Mouse (Mus musculus): ENCODE measurements around the gene Sprr1a. TPM values are rescaled to one million over a fixed set of nuclear protein-coding genes. Genes with fewer than 3 reads are reported as not detected.
"Not testable (repeated sequence)": the region's sequence is repeated elsewhere in the genome, so short reads cannot be mapped to it uniquely, and the experiment has no call there.

The Sprr1a gene
- polyA plus RNA-seq (2016; fragmentation: Nextera tagmentation; extraction: Ambion mirVana), result not detected in 2 replicates

DNA sequence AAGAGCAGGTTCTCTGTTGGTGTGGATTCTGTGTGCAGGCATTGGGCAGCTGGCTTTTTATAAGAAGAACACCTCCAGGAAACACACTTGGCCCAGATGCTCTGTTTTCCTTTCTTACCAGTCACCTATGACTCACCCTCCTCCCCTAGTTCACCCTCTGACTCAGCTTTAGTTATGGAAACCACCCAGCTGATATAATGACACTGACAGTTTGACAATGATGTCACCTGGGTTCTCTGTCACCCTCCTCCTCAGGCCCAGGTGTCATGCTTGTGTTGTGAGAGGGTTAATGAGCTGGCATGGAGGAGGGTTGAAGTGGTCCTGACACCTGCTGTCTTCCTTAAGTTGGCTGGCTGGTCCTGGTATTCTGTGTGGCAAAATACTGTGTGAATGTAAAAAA is at the start of gene Sprr1a:
Gene Sprr1a, minus strand, starts transcription at position 33 of the 400 bp plus-strand sequence.
- Histone ChIP-seq H3K9me3 (no peaks in the 10 kb centered on the region), H3K36me3 (replicated peaks) (no peaks in the 10 kb centered on the region), H3K27me3 (replicated peaks; ENCODE audit: low read depth, poor library complexity, severe bottlenecking) (no peaks in the 10 kb centered on the region), H3K27ac (replicated peaks) (no peak within 1 kb of the TSS), H3K4me1 (no peaks in the 10 kb centered on the region), H3K4me3 (no peak within 1 kb of the TSS)
- no peak for DNase-seq (ENCODE audit: low spot score)

DNA sequence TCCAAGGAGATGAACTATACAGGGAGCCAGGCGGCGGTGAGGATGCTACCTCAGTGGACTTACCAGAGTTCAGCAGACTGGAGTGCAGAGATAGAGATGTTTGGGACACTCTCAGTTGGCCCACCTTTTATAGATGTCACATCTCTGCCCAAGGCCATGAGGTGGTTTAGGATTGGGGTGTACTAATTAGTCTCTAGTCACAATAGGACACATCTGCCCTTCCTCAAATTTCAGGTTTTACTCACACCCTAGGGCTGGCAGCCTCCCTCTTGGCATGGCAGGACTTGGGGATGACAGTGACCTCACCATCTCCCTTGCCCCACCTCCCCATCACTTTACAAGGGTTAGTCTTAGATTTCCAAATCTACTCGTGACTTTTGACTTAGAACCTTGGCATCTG is 48.7 kb upstream of the Sprr1a start, which contains the start of gene 2310046K23Rik:
Gene 2310046K23Rik, minus strand, starts transcription at position 101 of the 400 bp plus-strand sequence.
- no peak for DNase-seq (ENCODE audit: low spot score)
- Histone ChIP-seq H3K9me3 (no peaks in the 10 kb centered on the region), H3K36me3 (replicated peaks) (no peaks in the 10 kb centered on the region), H3K27ac (replicated peaks) (no peak within 1 kb of the TSS), H3K27me3 (replicated peaks; ENCODE audit: low read depth, poor library complexity, severe bottlenecking) (no peaks in the 10 kb centered on the region), H3K4me3 (no peak within 1 kb of the TSS), H3K4me1 (no peaks in the 10 kb centered on the region)
- WGBS, result 91% methylated on average over 3 of the region's 3 CpGs

DNA sequence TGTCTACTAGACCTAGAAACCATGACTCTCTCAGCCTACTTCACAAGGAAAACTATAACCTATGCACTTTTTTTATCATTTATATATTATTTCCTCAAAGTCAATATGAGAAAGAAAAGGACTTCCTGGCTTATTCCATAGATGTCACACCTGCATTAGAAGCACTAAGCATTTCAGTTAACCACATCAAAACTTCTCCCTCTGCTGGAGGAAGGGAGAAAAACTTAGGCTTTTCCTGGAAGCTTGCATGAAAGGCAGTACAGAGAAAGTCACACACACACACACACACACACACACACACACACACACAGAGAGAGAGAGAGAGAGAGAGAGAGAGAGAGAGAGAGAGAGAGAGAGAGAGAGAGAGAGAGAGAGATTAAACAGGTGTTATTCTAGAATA is 26.6 kb upstream of the Sprr1a start:
- no peak for DNase-seq (ENCODE audit: low spot score)
- H3K27me3 ChIP-seq (replicated peaks; ENCODE audit: low read depth, poor library complexity, severe bottlenecking), result no peaks in the 10 kb centered on the region
- no peak overlapping the region for H3K4me3 ChIP-seq
- no peak overlapping the region for H3K27ac ChIP-seq (replicated peaks)
- no peaks in the 10 kb centered on the region for H3K4me1 ChIP-seq
- H3K36me3 ChIP-seq (replicated peaks), result no peaks in the 10 kb centered on the region
- H3K9me3 ChIP-seq, result no peaks in the 10 kb centered on the region

DNA sequence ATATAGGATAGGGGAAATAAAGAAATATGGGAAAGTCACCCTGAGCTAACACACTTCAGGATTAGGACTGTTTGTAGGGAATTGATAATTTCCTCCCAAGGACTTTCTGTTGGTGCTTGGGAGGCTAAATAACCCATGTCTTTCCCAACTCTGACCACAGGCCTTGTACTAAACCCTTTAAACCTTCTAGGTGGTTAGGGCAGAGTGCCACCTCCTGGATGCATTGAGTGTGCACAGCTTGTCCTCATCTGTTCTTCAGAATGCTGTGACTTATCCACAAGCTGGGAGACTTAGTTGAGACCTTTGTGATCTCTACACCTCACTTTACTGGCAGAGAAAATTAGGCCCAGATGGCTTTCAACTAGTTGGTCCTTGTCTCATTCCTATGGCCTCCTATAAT is 25.1 kb upstream of the Sprr1a start:
- Histone ChIP-seq H3K4me1 (no peaks in the 10 kb centered on the region), H3K4me3 (no peak overlapping the region), H3K36me3 (replicated peaks) (no peaks in the 10 kb centered on the region), H3K27me3 (replicated peaks; ENCODE audit: low read depth, poor library complexity, severe bottlenecking) (no peaks in the 10 kb centered on the region), H3K9me3 (no peaks in the 10 kb centered on the region), H3K27ac (replicated peaks) (no peak overlapping the region)
- DNase-seq (ENCODE audit: low spot score), result peak; percentile 25

DNA sequence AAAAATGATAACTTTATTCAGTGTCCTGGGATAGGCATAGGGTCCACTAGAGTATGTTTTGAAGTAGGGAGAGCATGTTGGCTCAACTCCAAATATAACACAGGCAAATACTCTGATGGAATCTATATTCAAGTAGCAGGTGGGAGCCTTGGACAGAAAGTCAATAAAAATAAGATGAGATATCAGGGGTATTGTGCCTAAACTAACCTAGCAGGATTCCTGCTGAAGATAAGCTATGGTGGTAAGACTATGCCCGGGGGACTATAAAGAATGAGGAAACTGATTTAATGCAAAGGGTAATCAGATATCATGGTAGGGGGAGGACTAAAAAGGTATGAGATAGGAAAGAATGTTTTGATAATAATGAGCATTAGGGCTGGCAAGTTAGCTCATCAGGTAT is 22.5 kb upstream of the Sprr1a start:
- no peaks in the 10 kb centered on the region for H3K9me3 ChIP-seq
- WGBS, result 82% methylated on average over 1 of the region's 1 CpGs
- no peak overlapping the region for H3K4me3 ChIP-seq
- H3K36me3 ChIP-seq (replicated peaks), result no peaks in the 10 kb centered on the region
- DNase-seq (ENCODE audit: low spot score), result no peak
- no peaks in the 10 kb centered on the region for H3K4me1 ChIP-seq
- no peaks in the 10 kb centered on the region for H3K27me3 ChIP-seq (replicated peaks; ENCODE audit: low read depth, poor library complexity, severe bottlenecking)
- H3K27ac ChIP-seq (replicated peaks), result no peak overlapping the region

DNA sequence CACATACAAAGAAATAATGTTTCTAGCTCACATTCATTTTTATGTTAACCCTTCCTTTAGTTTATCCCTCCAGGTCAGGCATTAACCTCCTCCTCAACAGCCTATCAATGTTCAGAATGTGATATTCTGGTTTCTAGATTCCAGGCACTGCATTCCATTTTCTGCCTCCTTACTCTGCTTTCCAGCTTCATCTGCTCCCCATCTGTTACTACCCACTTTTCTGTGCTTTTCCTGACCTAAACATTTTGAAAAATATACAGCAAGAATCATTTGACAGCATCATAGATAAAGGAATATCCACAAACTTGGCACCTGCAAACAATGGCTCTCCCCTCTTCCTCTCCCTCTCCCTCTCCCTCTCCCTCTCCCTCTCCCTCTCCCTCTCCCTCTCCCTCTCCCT is 17.8 kb upstream of the Sprr1a start:
- Histone ChIP-seq H3K36me3 (replicated peaks) (no peaks in the 10 kb centered on the region), H3K27me3 (replicated peaks; ENCODE audit: low read depth, poor library complexity, severe bottlenecking) (no peaks in the 10 kb centered on the region), H3K4me3 (no peak overlapping the region), H3K4me1 (no peaks in the 10 kb centered on the region), H3K27ac (replicated peaks) (no peak overlapping the region), H3K9me3 (no peaks in the 10 kb centered on the region)
- DNase-seq (ENCODE audit: low spot score), result no peak

DNA sequence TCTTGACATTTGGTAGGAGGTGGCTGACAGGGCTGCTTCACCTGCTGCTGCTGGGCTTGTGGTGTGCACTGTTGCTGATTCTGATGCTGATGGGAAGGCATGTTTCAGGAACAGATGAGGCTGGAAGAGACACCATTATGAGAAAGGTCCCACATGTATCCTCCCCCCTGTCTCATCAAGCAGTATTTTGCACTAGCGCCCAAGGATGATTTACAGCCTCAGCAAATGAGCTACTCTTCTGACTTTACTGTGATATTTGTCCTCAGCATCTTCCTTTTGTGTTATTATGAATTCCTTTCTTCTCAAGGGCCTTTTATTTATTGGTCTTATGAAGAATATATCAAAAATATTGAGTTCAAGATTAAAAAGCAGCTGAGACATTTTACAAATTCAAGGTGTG is 14.7 kb upstream of the Sprr1a start, which contains the start of gene Sprr4:
Gene Sprr4, minus strand, starts transcription at position 101 of the 400 bp plus-strand sequence.
- H3K4me1 ChIP-seq, result no peaks in the 10 kb centered on the region
- no peak within 1 kb of the TSS for H3K27ac ChIP-seq (replicated peaks)
- no peaks in the 10 kb centered on the region for H3K27me3 ChIP-seq (replicated peaks; ENCODE audit: low read depth, poor library complexity, severe bottlenecking)
- 86% methylated on average over 1 of the region's 1 CpGs for WGBS
- no peak within 1 kb of the TSS for H3K4me3 ChIP-seq
- no peaks in the 10 kb centered on the region for H3K36me3 ChIP-seq (replicated peaks)
- no peaks in the 10 kb centered on the region for H3K9me3 ChIP-seq
- DNase-seq (ENCODE audit: low spot score), result no peak

DNA sequence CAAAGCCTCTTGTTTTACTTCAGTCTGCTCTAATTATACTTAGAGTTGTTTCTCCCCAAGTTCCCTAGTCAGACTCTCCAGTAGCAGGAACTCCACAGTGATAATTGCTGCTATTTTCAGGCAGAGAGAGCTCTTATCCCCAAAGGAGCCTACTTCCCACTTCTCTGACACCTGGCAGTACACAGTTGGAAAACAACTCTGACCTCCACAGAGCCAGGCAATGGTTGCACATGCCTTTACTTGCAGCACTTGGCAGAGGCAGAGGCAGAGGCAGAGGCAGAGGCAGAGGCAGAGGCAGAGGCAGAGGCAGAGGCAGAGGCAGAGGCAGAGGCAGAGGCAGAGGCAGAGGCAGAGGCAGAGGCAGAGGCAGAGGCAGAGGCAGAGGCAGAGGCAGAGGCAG is 4.6 kb upstream of the Sprr1a start:
- not testable (repeated sequence) for H3K36me3 ChIP-seq (replicated peaks); DNase-seq (ENCODE audit: low spot score); H3K27me3 ChIP-seq (replicated peaks; ENCODE audit: low read depth, poor library complexity, severe bottlenecking); H3K4me3 ChIP-seq; H3K9me3 ChIP-seq; H3K4me1 ChIP-seq; H3K27ac ChIP-seq (replicated peaks)

DNA sequence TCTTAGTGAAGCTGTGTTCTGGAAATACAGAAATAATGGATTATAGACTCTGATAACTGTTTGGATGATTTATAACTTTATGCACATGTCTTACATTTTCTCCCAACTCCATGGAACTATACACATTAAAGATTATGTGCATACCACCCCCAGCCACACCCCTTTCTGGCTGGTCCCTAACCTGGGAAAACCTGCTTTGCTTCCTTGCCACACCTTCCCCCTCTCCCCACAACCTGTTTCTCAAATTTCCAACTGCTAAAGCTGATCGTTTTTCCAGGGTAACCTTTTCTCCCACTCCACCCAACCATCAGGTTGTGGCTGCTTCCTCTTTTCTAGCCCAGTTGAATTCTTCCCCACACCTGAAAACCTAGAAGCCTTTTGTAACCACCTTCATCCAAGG is 612 bp upstream of the Sprr1a start:
- 61% methylated on average over 1 of the region's 1 CpGs for WGBS
- H3K4me3 ChIP-seq, result no peak overlapping the region
- no peak for DNase-seq (ENCODE audit: low spot score)

DNA sequence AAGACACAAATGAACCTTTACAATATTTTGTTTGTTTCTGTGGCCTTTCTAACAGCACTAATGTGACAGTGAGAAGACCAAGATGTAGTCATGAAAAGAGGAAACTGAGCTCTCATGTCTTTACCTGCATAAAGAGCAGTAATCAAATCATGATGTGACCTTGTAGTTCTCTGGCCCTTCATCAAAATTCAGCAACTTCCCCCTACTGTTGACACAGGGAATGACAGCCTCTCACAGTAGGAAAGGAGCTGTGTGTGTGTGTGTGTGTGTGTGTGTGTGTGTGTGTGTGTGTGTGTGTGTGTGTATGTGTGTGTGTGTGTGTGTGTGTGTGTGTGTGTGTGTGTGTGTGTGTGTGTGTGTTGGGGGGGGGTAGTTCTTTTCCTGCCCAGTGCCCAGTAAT is 4.4 kb downstream of the Sprr1a start:
- H3K4me1 ChIP-seq; H3K27me3 ChIP-seq (replicated peaks; ENCODE audit: low read depth, poor library complexity, severe bottlenecking); H3K9me3 ChIP-seq; H3K36me3 ChIP-seq (replicated peaks); H3K4me3 ChIP-seq; DNase-seq (ENCODE audit: low spot score); H3K27ac ChIP-seq (replicated peaks): not testable (repeated sequence)

More for the DNA sequence above, 612 bp upstream of the Sprr1a start:
- no peaks in the 10 kb centered on the region for H3K36me3 ChIP-seq (replicated peaks)
- no peaks in the 10 kb centered on the region for H3K4me1 ChIP-seq
- no peak overlapping the region for H3K27ac ChIP-seq (replicated peaks)
- H3K9me3 ChIP-seq, result no peaks in the 10 kb centered on the region
- no peaks in the 10 kb centered on the region for H3K27me3 ChIP-seq (replicated peaks; ENCODE audit: low read depth, poor library complexity, severe bottlenecking)

DNA sequence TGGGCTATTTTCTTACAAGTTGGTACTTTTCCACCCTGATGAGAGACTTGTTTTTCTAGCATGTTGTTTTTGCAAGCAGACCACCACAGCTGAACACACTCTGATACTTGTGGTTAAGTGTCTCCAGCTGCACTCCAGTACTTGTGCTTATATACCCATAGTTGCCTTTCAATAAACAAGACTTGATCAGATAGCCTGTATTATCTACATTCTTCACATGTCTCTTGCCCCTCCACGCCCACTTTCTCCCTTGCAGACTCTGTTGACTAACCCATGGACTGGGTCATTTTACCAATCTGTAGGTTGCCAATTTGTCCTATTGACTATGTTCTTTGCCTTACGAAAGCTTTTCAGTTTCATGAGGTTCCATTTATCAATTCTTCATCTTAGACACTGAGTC is 15.6 kb downstream of the Sprr1a start:
- Histone ChIP-seq H3K9me3 (no peaks in the 10 kb centered on the region), H3K36me3 (replicated peaks) (no peaks in the 10 kb centered on the region), H3K4me1 (no peaks in the 10 kb centered on the region), H3K4me3 (no peak overlapping the region), H3K27ac (replicated peaks) (no peak overlapping the region), H3K27me3 (replicated peaks; ENCODE audit: low read depth, poor library complexity, severe bottlenecking) (no peaks in the 10 kb centered on the region)
- 81% methylated on average over 2 of the region's 2 CpGs for WGBS
- DNase-seq (ENCODE audit: low spot score), result no peak

DNA sequence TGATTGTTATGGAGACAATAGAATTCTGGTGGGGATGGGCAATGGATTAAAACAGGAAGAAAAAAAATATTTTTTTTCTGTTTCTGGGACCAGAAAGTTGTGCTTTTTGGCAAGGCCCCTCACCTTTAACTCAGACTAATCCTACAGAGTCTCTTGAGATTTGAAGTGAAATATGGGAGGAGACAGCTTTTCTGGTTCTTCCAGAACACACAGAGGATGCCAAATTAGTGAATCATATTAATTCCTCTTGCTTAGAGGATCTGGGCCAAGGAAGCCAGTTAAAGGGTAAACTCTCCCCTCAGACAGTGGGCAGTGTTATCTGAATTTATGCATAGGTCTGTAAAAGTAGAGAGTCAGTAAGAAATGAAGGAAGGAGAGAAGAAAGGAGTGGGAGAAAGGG is 18.3 kb downstream of the Sprr1a start:
- Histone ChIP-seq H3K4me1 (no peaks in the 10 kb centered on the region), H3K27ac (replicated peaks) (no peak overlapping the region), H3K27me3 (replicated peaks; ENCODE audit: low read depth, poor library complexity, severe bottlenecking) (no peaks in the 10 kb centered on the region), H3K4me3 (no peak overlapping the region), H3K36me3 (replicated peaks) (no peaks in the 10 kb centered on the region), H3K9me3 (no peaks in the 10 kb centered on the region)
- DNase-seq (ENCODE audit: low spot score), result no peak

DNA sequence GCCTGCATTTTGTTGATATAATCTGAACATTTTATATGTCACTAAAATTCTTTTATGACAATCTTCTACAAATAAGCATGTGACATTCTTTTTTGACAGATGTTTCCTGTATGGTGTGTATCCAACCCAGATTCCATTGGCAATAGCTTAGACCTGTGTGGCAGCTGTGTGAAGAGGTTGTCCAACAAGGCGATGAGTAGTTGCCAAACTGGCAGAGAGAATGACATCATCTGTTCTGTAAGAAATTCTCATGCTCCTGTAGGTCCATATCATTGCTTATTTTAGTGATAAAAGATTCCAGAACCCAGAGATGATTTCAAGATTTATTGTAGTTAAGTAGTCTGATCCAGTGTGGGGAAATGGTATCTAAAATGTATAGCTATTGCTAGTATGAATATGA is 19.1 kb downstream of the Sprr1a start:
- Histone ChIP-seq H3K36me3 (replicated peaks) (no peaks in the 10 kb centered on the region), H3K27ac (replicated peaks) (no peak overlapping the region), H3K4me3 (no peak overlapping the region), H3K9me3 (no peaks in the 10 kb centered on the region), H3K27me3 (replicated peaks; ENCODE audit: low read depth, poor library complexity, severe bottlenecking) (no peaks in the 10 kb centered on the region), H3K4me1 (no peaks in the 10 kb centered on the region)
- WGBS, result 91% methylated on average over 1 of the region's 1 CpGs
- no peak for DNase-seq (ENCODE audit: low spot score)

DNA sequence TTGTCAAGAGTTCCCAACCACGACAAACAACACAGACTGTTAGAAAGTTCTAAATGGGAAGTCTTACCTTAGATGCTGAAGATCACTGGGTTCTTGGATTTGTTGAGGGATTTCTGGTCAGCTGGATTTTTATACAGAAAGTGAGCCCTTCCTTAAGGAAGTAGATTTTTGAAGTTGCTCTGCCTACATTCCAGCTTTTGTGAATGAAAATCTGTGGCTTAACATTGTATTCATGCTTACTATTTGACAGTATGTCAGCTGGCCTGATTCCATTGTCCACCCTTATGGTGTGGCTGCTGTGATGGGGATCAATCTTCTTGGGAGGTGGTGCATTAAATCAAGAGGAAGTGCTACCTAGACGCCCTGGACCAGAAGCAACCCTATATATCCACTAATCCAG is 27.1 kb downstream of the Sprr1a start, which contains the start of gene Sprr3:
Gene Sprr3, minus strand, starts transcription at position 101 of the 400 bp plus-strand sequence.
- H3K9me3 ChIP-seq, result no peaks in the 10 kb centered on the region
- H3K27me3 ChIP-seq (replicated peaks; ENCODE audit: low read depth, poor library complexity, severe bottlenecking), result no peaks in the 10 kb centered on the region
- H3K4me1 ChIP-seq, result no peaks in the 10 kb centered on the region
- DNase-seq (ENCODE audit: low spot score), result no peak
- H3K27ac ChIP-seq (replicated peaks), result no peak within 1 kb of the TSS
- WGBS, result 69% methylated on average over 2 of the region's 2 CpGs
- H3K4me3 ChIP-seq, result no peak within 1 kb of the TSS
- H3K36me3 ChIP-seq (replicated peaks), result no peaks in the 10 kb centered on the region
